Mouse (Mus musculus) layer of hippocampus, postnatal 36 days (tissue): ENCODE data around the gene Osmr. TPM values are rescaled to one million over a fixed set of nuclear protein-coding genes. Genes with fewer than 3 reads are reported as not detected.
A peak's percentile ranks its signal among the peaks of the same experiment; 100 is the strongest.

Source experiments
- DNase-seq, 2 experiments: peaks; one replicate each; pipeline ENCODE4 v3.0.0; 2022
- total RNA-seq, 2 experiments: library from RNA; stranded (reverse); gene quantifications; 2 replicates each; pipeline ENCODE4 v1.2.3; 2021

The Osmr gene
- 1 to 10 TPM; 2.9 to 6.8 TPM for total RNA-seq

DNA sequence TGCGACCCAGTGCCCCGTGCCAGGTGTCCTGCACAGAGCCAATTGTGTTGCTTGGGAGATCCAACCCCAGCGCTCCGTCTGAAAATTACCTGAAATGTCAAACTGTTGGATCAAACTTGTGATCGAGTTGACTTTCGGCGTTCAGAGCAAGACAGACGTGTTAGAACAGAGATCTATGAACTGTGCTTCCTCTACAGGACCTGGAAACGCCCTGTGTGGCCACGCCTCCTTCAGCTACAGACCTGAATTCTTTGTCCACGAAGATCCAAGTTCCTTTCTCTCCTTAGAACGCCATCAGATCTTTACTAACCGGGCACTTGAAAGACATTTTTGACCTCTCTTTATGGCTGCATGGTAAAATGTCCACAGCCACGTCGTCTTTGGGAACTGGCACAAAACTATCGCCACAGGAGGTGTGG, at the start of gene Osmr:
Osmr (minus strand) TSS at position 369 of the 419 bp plus-strand sequence.
- DNase-seq: no peak

DNA sequence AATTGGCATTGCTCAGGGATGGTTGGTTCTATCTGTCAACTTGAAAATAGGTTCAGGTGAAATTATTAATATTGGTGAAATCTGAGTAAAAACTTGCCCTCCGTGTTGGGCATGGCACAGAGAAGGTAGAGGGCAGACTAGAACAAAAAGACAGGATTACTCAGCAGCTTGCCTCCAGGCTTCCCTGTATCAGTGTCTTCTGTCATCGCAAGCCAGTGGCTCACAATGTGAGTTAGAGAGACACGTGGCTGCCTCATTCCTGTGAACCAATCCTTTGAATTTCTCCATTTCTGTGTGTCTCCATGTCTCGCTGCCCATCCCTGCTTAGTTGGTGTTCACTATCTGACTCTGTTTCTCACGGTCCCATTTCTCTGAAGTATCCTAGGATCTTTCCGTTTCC, 44.6 kb upstream of the Osmr start:
- no peak for DNase-seq

DNA sequence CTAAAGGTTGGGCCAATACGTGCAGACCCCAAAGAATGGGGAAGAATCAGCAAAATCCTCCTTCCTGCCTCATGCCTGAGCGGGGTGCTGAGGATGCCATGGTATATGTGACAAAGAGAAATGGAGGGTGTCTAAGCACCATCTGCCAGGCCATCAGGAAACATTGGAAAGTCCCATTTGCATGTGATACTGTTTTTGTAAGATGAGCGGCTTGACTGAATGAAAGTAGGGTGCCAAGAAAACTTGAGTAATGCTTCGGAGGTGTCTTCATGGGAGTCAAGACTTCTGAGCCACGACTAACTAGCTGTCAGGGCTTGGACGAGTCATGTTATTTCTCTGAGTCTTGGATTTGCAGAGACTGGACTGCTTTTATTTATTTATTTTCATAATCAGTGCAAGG, 39.4 kb upstream of the Osmr start:
- DNase-seq: no peak

DNA sequence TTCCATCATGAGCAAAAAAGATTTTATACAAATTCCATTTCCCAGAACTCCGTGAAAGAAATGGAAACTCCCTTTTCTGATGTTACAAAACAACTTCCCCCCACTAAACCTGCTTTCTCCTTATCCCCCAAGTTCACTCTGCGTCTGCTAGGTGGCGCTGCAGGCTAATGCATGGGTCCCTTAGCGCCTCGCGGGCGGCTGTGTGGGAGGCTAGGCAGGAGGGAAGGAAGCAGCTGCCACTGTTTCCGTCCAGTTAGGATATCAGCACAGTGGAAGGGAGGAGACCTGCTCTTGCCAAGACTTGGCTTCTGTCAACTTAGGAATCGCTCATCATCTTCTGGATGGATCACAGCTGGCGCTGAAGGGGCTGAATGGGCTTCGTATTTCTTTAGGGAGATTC, 34.9 kb upstream of the Osmr start:
- DNase-seq: peak; percentile 90 to 91

GRCm38 (mm10) chr15:6909084-6909483, 34.3 kb upstream of the Osmr start:
- no peak for DNase-seq

- no peak for DNase-seq
Measured at GRCm38 (mm10) chr15:6908601-6909000, 33.8 kb upstream of the Osmr start.

DNA sequence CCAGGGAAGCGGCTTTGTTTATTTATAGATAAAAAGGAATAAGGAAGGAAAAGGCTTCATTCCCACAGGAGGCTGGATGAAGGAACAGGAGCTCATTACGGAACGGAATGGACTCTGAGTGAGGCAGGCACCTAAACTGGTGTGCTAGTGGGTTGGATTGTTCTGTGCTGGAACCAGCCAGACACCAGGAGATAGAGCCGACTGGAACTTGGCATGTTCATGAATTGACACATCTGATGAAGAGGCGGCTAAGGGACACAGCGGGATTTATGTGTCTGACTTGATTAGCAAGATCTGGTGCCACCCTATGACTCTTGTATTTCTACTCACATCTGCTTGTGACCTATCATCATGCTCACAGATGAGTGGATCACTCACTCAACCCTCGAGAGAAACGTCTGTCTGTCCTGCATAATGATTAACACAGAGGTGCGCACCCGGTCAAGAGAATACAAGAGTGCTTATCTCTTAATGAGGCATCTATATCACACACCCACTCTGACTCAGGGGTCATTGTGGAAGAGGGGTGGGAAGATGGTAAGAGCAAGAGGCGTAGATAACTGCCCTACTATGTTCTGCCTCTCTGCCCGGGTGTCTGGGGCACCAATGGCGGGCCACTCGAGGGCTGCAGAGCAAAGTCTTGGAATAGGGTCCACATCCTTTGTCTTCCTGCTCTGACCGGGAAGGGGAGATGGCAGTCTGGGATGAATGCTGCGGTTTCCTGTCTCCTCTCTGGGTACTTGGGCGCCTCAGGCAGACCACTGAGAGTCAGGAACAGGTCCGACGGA, 31.7 kb upstream of the Osmr start:
- peak; percentile 30 to 38 for DNase-seq

GRCm38 (mm10) chr15:6905726-6906125, 31.0 kb upstream of the Osmr start:
- no peak for DNase-seq

- no peak for DNase-seq
Measured at GRCm38 (mm10) chr15:6903286-6903975, 28.7 kb upstream of the Osmr start.

- no peak for DNase-seq
Measured at GRCm38 (mm10) chr15:6901982-6902639, 27.3 kb upstream of the Osmr start.

GRCm38 (mm10) chr15:6901236-6901635, 26.5 kb upstream of the Osmr start:
- DNase-seq: no peak

- no peak for DNase-seq
Measured at GRCm38 (mm10) chr15:6884260-6884659, 9.5 kb upstream of the Osmr start.

DNA sequence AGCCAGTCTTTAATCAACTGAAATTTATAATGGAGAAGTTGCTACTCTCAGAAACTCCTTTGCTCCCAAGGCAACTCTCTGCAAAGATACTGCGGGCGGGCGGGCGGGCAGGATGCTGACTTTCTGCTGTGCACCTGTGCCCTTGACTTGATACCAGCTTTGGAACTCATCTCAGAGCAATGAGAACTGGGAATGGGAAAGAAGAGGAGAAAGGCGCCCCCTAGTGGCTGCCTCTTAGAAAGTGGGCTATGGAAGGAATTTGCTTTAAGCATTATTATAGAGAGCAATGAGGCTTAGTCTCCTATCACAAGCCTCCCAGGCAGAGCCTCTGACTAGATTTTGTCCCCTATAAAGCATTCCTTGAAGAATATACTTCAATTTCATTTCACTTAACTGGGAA, 9.0 kb upstream of the Osmr start:
- DNase-seq: peak in 1 of 2 experiments; percentile 48

DNA sequence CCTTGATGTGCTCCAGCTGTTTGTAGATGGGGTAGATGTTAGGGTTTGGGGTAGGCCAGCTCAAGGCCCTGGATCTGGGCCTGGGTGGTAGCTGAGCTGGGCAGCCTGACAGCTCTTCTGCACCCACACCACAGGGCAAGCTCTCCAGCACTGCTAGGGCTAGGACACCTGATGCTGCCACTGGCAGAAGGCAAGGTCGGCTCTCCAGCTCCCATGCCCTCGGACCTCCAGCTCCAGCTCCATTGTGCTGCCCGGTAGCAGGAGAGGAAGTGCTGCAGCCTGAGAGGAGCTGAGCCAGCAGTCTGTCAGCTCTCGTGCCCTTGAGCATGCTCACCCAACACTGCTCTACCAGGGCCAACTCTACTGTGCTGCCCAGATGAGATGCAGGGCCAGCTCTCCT, 8.3 kb upstream of the Osmr start:
- no peak for DNase-seq

DNA sequence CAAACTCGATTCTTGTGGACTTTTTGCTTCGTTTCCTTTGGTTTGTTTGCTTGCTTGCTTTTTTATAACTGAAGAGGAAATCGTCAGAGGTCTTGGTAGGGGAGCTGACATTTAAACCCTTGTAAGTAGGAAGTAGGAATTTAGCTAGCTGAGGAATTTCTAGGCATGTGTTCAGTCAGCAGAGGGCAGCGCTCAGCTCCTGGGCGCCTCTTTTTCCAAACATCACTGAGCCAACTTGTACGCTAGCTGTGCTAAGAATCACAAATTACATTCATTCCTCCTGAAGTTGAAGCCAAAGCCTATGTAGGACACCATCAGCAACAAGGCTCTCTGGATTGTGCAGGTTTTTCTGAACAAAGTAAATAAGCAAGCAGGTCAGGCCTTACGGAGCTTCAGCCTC, 7.4 kb upstream of the Osmr start:
- DNase-seq: no peak

GRCm38 (mm10) chr15:6881211-6881610, 6.4 kb upstream of the Osmr start:
- no peak for DNase-seq

DNA sequence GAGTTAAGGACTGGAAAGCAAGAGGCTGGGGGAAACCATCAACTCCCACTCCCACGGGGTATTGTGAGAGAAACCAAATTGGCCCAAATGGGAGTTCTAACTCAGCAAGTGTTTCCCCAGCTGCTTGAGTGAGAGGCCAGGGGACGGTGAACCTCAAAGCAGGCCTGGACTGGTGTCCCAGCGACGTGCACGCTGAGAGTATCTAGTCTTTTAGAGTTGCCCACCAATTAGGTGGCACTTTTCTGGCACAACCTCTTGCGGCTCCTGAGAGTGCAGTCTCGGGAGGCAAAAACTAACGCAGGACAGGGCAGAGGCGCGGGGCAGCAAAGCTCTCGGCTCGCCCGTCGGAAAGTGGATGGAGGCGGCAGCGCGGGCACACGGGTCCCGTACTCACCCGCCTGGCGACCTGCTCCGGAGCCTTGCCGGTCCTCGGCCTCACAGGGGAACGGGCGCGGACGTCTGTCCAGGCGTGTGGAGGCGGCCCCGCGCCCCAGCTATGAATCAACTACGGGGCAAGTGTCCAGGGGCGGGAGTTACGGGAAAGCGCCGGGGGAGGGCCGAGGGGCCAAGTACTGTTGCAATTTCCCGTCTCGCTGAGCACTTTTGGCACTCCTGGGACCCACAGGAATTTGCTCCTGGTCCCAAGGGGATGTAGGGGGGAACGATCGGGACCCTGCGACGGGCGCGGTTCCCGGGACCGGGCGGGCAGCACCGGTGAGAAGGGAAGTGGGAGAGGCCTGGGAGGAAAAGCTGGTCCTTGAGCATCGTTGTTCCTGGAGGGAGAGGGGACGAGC, 765 bp downstream of the Osmr start:
- no peak for DNase-seq

DNA sequence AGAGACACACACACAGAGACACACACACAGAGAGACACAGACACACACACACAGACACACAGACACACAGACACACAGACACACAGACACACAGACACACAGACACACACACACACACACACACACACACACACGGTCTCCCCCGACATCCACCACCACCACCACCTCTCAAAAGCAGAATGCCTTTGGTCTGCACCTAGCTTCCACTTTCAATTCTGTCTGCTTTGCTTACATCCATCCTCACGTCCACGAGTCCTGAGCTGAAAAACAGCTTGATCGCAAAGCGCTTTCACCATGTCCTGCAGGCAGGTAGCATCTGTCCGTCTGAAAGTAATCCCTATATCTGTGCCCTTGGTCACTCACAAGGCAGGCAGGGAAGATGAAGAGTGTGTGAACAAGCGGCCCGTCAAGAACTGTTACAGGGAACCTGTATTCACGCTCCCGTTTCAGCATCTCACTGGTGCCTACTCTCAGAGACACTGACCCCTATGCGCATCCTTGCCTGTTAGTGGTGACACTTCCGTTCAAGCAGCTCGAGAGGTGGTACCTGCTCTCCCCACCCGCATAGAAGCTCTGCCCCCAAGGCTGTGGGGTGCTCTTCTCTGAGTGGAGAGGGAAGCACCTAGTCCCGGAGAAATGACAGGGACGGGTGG, 1.5 kb downstream of the Osmr start:
- DNase-seq: no peak

DNA sequence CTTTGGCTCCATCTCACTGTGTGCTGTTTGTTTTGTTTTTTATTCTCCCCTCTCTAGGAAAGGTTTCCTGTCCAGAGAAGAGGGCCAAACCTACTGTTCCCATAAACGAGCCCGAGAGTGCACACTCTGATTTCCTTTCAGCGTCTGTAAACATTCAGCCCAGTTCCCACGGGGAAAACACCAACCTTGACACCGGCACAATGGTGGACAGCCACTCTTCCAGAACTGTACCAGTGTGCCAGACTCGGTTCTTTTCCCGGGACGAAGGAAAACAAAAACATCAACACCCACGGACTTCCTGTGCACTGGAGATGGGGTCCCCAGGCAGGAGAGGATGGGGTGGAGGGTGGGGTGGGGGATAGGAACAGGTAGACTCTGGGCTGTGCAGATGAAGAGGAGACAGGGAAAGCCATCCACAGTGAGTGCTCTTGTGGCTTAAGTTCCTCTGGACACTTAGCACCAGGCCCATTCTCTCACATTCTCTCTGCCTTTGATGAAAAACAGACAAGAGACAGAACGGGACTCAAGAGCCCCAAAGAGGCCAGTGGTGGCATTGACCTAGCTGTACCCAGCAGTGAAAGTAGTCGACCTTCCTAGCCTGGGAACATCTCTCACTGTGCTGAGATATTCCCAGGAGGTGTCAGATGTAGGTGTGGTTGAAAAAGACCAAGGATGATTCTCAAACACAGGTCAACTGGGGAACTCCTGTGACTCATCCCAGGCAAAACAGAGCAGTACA, 3.0 kb downstream of the Osmr start:
- DNase-seq: no peak

GRCm38 (mm10) chr15:6866888-6867287, 7.9 kb downstream of the Osmr start:
- no peak for DNase-seq

GRCm38 (mm10) chr15:6862125-6862524, 12.6 kb downstream of the Osmr start:
- no peak for DNase-seq
